Mouse (Mus musculus): Measurements from ENCODE around the gene Aim2. TPM values are rescaled to one million over a fixed set of nuclear protein-coding genes. Genes with fewer than 3 reads are reported as not detected.

Gene Aim2
- polyA plus RNA-seq, 2 experiments, result 3.3 to 4.4 TPM

- 53% methylated on average over 7 of the region's 7 CpGs for WGBS (ENCODE audit: insufficient replicate concordance)
- ATAC-seq (ENCODE audit: insufficient read depth) (peak; percentile 74), DNase-seq (ENCODE audit: low read depth in 3 of 3, low spot score in 3 of 3) (peak in 2 of 3 experiments; percentile 57 to 58)
- Histone ChIP-seq H3K9me3 (ENCODE audit: control insufficient read depth, low read length) (no peaks in the 10 kb centered on the region), H3K9ac (replicated peaks) (peak overlapping the region; percentile 43; the same call in 1 of the 2 replicates), H3K27me3 (ENCODE audit: control insufficient read depth, insufficient read depth, low read length) (no peaks in the 10 kb centered on the region), H3K4me1 (replicated peaks; ENCODE audit: control insufficient read depth in 2 of 2, insufficient read depth in 2 of 2, low read length in 1 of 2) (peaks cover 25 to 29% of the 10 kb centered on the region in 2 experiments), H3K4me3 (ENCODE audit: insufficient read depth in 1 of 2, low read depth in 2 of 2, low read length in 2 of 2) (0 out of 4 replicates have a peak overlapping the region, but pooled peaks of 1 of the 2 experiments have one; percentile 14), H3K36me3 (replicated peaks; ENCODE audit: control insufficient read depth, insufficient read depth, low read depth) (no peaks in the 10 kb centered on the region; the same call in 1 of the 2 replicates), H3K27ac (peak overlapping the region; percentile 82), H3K4me2 (ENCODE audit: low read depth) (peak overlapping the region; percentile 48)
- TF ChIP-seq EP300 (IDR thresholded peaks at IDR 0.05; ENCODE audit: low read depth) (no peak), CTCF (IDR thresholded peaks at IDR 0.05; ENCODE audit: low read depth) (no peak)
Observed at GRCm38 (mm10) chr1:173355107-173355846, 4.6 kb downstream of the Aim2 start.

- H3K9me3 ChIP-seq (ENCODE audit: control insufficient read depth, low read length), result no peaks in the 10 kb centered on the region
- ATAC-seq (ENCODE audit: insufficient read depth), result no peak
- peaks cover 16 to 19% of the 10 kb centered on the region in 2 experiments for H3K4me1 ChIP-seq (replicated peaks; ENCODE audit: control insufficient read depth in 2 of 2, insufficient read depth in 2 of 2, low read length in 1 of 2)
- H3K36me3 ChIP-seq (replicated peaks; ENCODE audit: control insufficient read depth, insufficient read depth, low read depth), result no peaks in the 10 kb centered on the region; the same call in 1 of the 2 replicates
- DNase-seq (ENCODE audit: low read depth in 3 of 3, low spot score in 3 of 3), result no peak
- peak; percentile 49; the same call in 1 of the 2 replicates for TF ChIP-seq CTCF (IDR thresholded peaks at IDR 0.05; ENCODE audit: low read depth)
- no peak for TF ChIP-seq EP300 (IDR thresholded peaks at IDR 0.05; ENCODE audit: low read depth)
- no peaks in the 10 kb centered on the region for H3K27me3 ChIP-seq (ENCODE audit: control insufficient read depth, insufficient read depth, low read length)
- no peak overlapping the region for H3K4me2 ChIP-seq (ENCODE audit: low read depth)
- WGBS (ENCODE audit: insufficient replicate concordance), result 77% methylated on average over 2 of the region's 2 CpGs
- no peak overlapping the region for H3K27ac ChIP-seq
- no peak overlapping the region for H3K4me3 ChIP-seq (ENCODE audit: insufficient read depth in 1 of 2, low read depth in 2 of 2, low read length in 2 of 2)
- no peak overlapping the region for H3K9ac ChIP-seq (replicated peaks)
Observed at GRCm38 (mm10) chr1:173356699-173357098, 6.0 kb downstream of the Aim2 start.

- Histone ChIP-seq H3K9ac (replicated peaks) (no peak overlapping the region), H3K4me2 (ENCODE audit: low read depth) (no peak overlapping the region), H3K9me3 (ENCODE audit: control insufficient read depth, low read length) (no peaks in the 10 kb centered on the region), H3K4me1 (replicated peaks; ENCODE audit: control insufficient read depth in 2 of 2, insufficient read depth in 2 of 2, low read length in 1 of 2) (peaks cover 16 to 19% of the 10 kb centered on the region in 2 experiments), H3K27me3 (ENCODE audit: control insufficient read depth, insufficient read depth, low read length) (no peaks in the 10 kb centered on the region), H3K4me3 (ENCODE audit: insufficient read depth in 1 of 2, low read depth in 2 of 2, low read length in 2 of 2) (no peak overlapping the region), H3K36me3 (replicated peaks; ENCODE audit: control insufficient read depth, insufficient read depth, low read depth) (no peaks in the 10 kb centered on the region), H3K27ac (no peak overlapping the region)
- TF ChIP-seq EP300 (IDR thresholded peaks at IDR 0.05; ENCODE audit: low read depth) (no peak), CTCF (IDR thresholded peaks at IDR 0.05; ENCODE audit: low read depth) (no peak)
- WGBS (ENCODE audit: insufficient replicate concordance), result 34% methylated on average over 4 of the region's 4 CpGs
- ATAC-seq (ENCODE audit: insufficient read depth) (no peak), DNase-seq (ENCODE audit: low read depth in 3 of 3, low spot score in 3 of 3) (no peak)
Observed at GRCm38 (mm10) chr1:173357799-173358198, 7.1 kb downstream of the Aim2 start.

- no peaks in the 10 kb centered on the region for H3K9me3 ChIP-seq (ENCODE audit: control insufficient read depth, low read length)
- no peak overlapping the region for H3K4me2 ChIP-seq (ENCODE audit: low read depth)
- H3K4me3 ChIP-seq (ENCODE audit: insufficient read depth in 1 of 2, low read depth in 2 of 2, low read length in 2 of 2), result no peak overlapping the region
- 66% methylated on average over 4 of the region's 4 CpGs for WGBS (ENCODE audit: insufficient replicate concordance)
- ATAC-seq (ENCODE audit: insufficient read depth), result no peak
- H3K4me1 ChIP-seq (replicated peaks; ENCODE audit: control insufficient read depth in 2 of 2, insufficient read depth in 2 of 2, low read length in 1 of 2), result peaks cover 12 to 17% of the 10 kb centered on the region in 2 experiments
- TF ChIP-seq CTCF (IDR thresholded peaks at IDR 0.05; ENCODE audit: low read depth) (no peak), EP300 (IDR thresholded peaks at IDR 0.05; ENCODE audit: low read depth) (no peak)
- no peak overlapping the region for H3K9ac ChIP-seq (replicated peaks)
- H3K27me3 ChIP-seq (ENCODE audit: control insufficient read depth, insufficient read depth, low read length), result peaks cover under 1% of the 10 kb centered on the region
- DNase-seq (ENCODE audit: low read depth in 3 of 3, low spot score in 3 of 3), result no peak
- no peaks in the 10 kb centered on the region for H3K36me3 ChIP-seq (replicated peaks; ENCODE audit: control insufficient read depth, insufficient read depth, low read depth)
- H3K27ac ChIP-seq, result no peak overlapping the region
Observed at GRCm38 (mm10) chr1:173359590-173360290, 9.1 kb downstream of the Aim2 start.

GRCm38 (mm10) chr1:173361651-173362050, 11.0 kb downstream of the Aim2 start:
- H3K27ac ChIP-seq, result no peak overlapping the region
- H3K4me1 ChIP-seq (replicated peaks; ENCODE audit: control insufficient read depth in 2 of 2, insufficient read depth in 2 of 2, low read length in 1 of 2), result peaks cover 0 to 6% of the 10 kb centered on the region in 2 experiments; a peak in 2 of 4 replicates
- TF ChIP-seq EP300 (IDR thresholded peaks at IDR 0.05; ENCODE audit: low read depth), result no peak
- TF ChIP-seq CTCF (IDR thresholded peaks at IDR 0.05; ENCODE audit: low read depth), result no peak
- no peaks in the 10 kb centered on the region for H3K36me3 ChIP-seq (replicated peaks; ENCODE audit: control insufficient read depth, insufficient read depth, low read depth)
- H3K4me2 ChIP-seq (ENCODE audit: low read depth), result no peak overlapping the region
- WGBS (ENCODE audit: insufficient replicate concordance), result 23% methylated on average over 6 of the region's 6 CpGs
- no peak for ATAC-seq (ENCODE audit: insufficient read depth)
- no peaks in the 10 kb centered on the region for H3K9me3 ChIP-seq (ENCODE audit: control insufficient read depth, low read length)
- no peak overlapping the region for H3K4me3 ChIP-seq (ENCODE audit: insufficient read depth in 1 of 2, low read depth in 2 of 2, low read length in 2 of 2)
- H3K27me3 ChIP-seq (ENCODE audit: control insufficient read depth, insufficient read depth, low read length), result peaks cover 19% of the 10 kb centered on the region
- peak; percentile 39 to 42 (median 41) for DNase-seq (ENCODE audit: low read depth in 3 of 3, low spot score in 3 of 3)
- H3K9ac ChIP-seq (replicated peaks), result no peak overlapping the region
